Mouse (Mus musculus) intestine, embryonic 16.5 days (tissue): ENCODE results near the gene Elac2. TPM values are rescaled to one million over a fixed set of nuclear protein-coding genes. Genes with fewer than 3 reads are reported as not detected.

ENCODE experiments used
- ATAC-seq: fragments of 200-750 bp; cut with Nextera tagmentation; 2 replicates; pipeline ENCODE4 v1.8.0; 2017; ENCODE audit warnings: moderate TSS enrichment, moderate library complexity
- H3K27ac ChIP-seq: fragments of 300-500 bp; sonication (generic); 2 replicates; pipeline ENCODE4 v1.5.1; 2014; ENCODE audit warnings: mild to moderate bottlenecking, low read length
- H3K27me3 ChIP-seq: fragments of 300-500 bp; sonication (generic); replicated peaks from 2 replicates; pipeline ENCODE4 v1.6.1; 2014; ENCODE audit warnings: low read length, control low read depth, mixed read lengths; ENCODE audit not compliant: control insufficient read depth, insufficient read depth
- H3K36me3 ChIP-seq: fragments of 300-500 bp; sonication (generic); 2 replicates; pipeline ENCODE4 v1.6.1; 2014; ENCODE audit warnings: low read length, control low read depth; ENCODE audit not compliant: control insufficient read depth, insufficient read depth
- H3K4me1 ChIP-seq: fragments of 300-500 bp; sonication (generic); 2 replicates; pipeline ENCODE4 v1.6.1; 2014; ENCODE audit warnings: low read length, control low read depth, mixed read lengths; ENCODE audit not compliant: control insufficient read depth, insufficient read depth
- H3K4me2 ChIP-seq: fragments of 300-500 bp; sonication (generic); 2 replicates; pipeline ENCODE4 v1.6.1; 2014; ENCODE audit warnings: low read depth, low read length, control low read depth
- H3K4me3 ChIP-seq: fragments of 300-500 bp; sonication (generic); 2 replicates; pipeline ENCODE4 v1.5.1; 2014; ENCODE audit warnings: mild to moderate bottlenecking, low read length
- H3K9ac ChIP-seq: fragments of 300-500 bp; sonication (generic); 2 replicates; pipeline ENCODE4 v1.6.1; 2014; ENCODE audit warnings: low read depth, low read length
- H3K9me3 ChIP-seq: fragments of 300-500 bp; sonication (generic); 2 replicates; pipeline ENCODE4 v1.6.1; 2016; ENCODE audit warnings: low read length, control low read depth; ENCODE audit not compliant: control insufficient read depth
- WGBS: fragments of 180-500 bp; shearing (Covaris S2); extraction: QIAGEN DNeasy Blood & Tissue Kit; methylation state at CpG from one replicate; pipeline ENCODE4 v1.1.7; 2014; 5-methylcytosine and 5-hydroxymethylcytosine counted together
- polyA plus RNA-seq: library from polyadenylated mRNA; unstranded; fragments of >200 nt; fragmentation: Nextera tagmentation; extraction: Ambion mirVana; gene quantifications from 2 replicates; pipeline ENCODE4 v1.2.1, GENCODE M21; 2015

Gene Elac2
- polyA plus RNA-seq, 1 experiment from 2014 or later = 26.4 TPM

GRCm38 (mm10) chr11:65040556-65040955, 61.7 kb downstream of the Elac2 start:
- no peak overlapping the region for H3K4me3 ChIP-seq
- H3K4me2 ChIP-seq = no peak overlapping the region
- no peaks in the 10 kb centered on the region for H3K27me3 ChIP-seq
- no peaks in the 10 kb centered on the region for H3K36me3 ChIP-seq
- no peak overlapping the region for H3K27ac ChIP-seq
- ATAC-seq = no peak
- no peaks in the 10 kb centered on the region for H3K9me3 ChIP-seq
- H3K4me1 ChIP-seq = no peaks in the 10 kb centered on the region
- H3K9ac ChIP-seq = no peak overlapping the region
- WGBS = 76% methylated on average over 6 of the region's 6 CpGs

GRCm38 (mm10) chr11:65049090-65049489, 70.3 kb downstream of the Elac2 start:
- Histone ChIP-seq H3K4me3 (no peak overlapping the region), H3K36me3 (no peaks in the 10 kb centered on the region), H3K9me3 (no peaks in the 10 kb centered on the region), H3K9ac (no peak overlapping the region), H3K27ac (no peak overlapping the region), H3K4me1 (no peaks in the 10 kb centered on the region), H3K27me3 (no peaks in the 10 kb centered on the region), H3K4me2 (no peak overlapping the region)
- WGBS = 82% methylated on average over 7 of the region's 7 CpGs
- no peak for ATAC-seq

- no peak for ATAC-seq
- Histone ChIP-seq H3K4me2 (no peak overlapping the region), H3K4me1 (no peaks in the 10 kb centered on the region), H3K27ac (no peak overlapping the region), H3K9ac (no peak overlapping the region), H3K9me3 (no peaks in the 10 kb centered on the region), H3K27me3 (no peaks in the 10 kb centered on the region), H3K4me3 (no peak overlapping the region), H3K36me3 (no peaks in the 10 kb centered on the region)
- 72% methylated on average over 5 of the region's 5 CpGs for WGBS
Observed at GRCm38 (mm10) chr11:65050819-65051218, 72.0 kb downstream of the Elac2 start.

Other genes with a start within 250 kb of the Elac2 start
- not detected in 2 replicates for gene 1700086D15Rik, start 180.9 kb downstream of the Elac2 start, polyA plus RNA-seq
- gene Arhgap44, start 183.9 kb downstream of the Elac2 start, polyA plus RNA-seq = 4.2 and 5.9 TPM in 2 replicates